Mouse (Mus musculus) heart, postnatal 25 days (tissue): ENCODE results near the gene Htr3b. TPM values are rescaled to one million over a fixed set of nuclear protein-coding genes. Genes with fewer than 3 reads are reported as not detected.

Experiments used
- DNase-seq: peaks from one replicate; pipeline ENCODE4 v3.0.0; 2022; ENCODE audit warnings: low spot score
- intact Hi-C: fragments of 180-260 bp; cut with DNase I; formaldehyde crosslinking; loops from one replicate; pipeline ENCODE4 v1.15.1; 2025
- total RNA-seq, 2 experiments: library from RNA; stranded (reverse); gene quantifications; 2 replicates each; pipeline ENCODE4 v1.2.3; 2021

Htr3b gene
- total RNA-seq, 2 experiments from 2014 or later: not detected

GRCm38 (mm10) chr9:48947565-48947964 is 17.2 kb downstream of the Htr3b start:
- no peak for DNase-seq
- intact Hi-C loops: no loop called here

- intact Hi-C loops: no loop called here
- DNase-seq: no peak
Measured at GRCm38 (mm10) chr9:48942349-48942748, 22.4 kb downstream of the Htr3b start.

- intact Hi-C loops: no loop called here
- no peak for DNase-seq
Measured at GRCm38 (mm10) chr9:48929436-48929835, 35.4 kb downstream of the Htr3b start.

- DNase-seq: no peak
- intact Hi-C loops: no loop called here
Measured at GRCm38 (mm10) chr9:48928781-48929180, 36.0 kb downstream of the Htr3b start.

GRCm38 (mm10) chr9:48916011-48916788 is 48.6 kb downstream of the Htr3b start:
- intact Hi-C loops: no loop called here
- no peak for DNase-seq

GRCm38 (mm10) chr9:48910885-48911537 is 53.8 kb downstream of the Htr3b start, which contains the start of gene Htr3a:
TSS of gene Htr3a (minus strand) at chr9:48911099.
- peak; percentile 7 for DNase-seq
- intact Hi-C loops: no loop called here

- intact Hi-C loops: no loop called here
- no peak for DNase-seq
Measured at GRCm38 (mm10) chr9:48904421-48904820, 60.4 kb downstream of the Htr3b start.

GRCm38 (mm10) chr9:48903766-48904165 is 61.0 kb downstream of the Htr3b start:
- intact Hi-C loops: no loop called here
- DNase-seq: no peak

- intact Hi-C loops: no loop called here
- DNase-seq: no peak
Measured at GRCm38 (mm10) chr9:48898551-48898950, 66.2 kb downstream of the Htr3b start.

- intact Hi-C loops: loop anchor here (2.0 kb wide), 1 partner anchor 77 kb away; no protein-coding TSS in a partner anchor
Measured at GRCm38 (mm10) chr9:48895819-48896536, 68.8 kb downstream of the Htr3b start.

GRCm38 (mm10) chr9:48894755-48895154 is 70.0 kb downstream of the Htr3b start:
- no peak for DNase-seq
- intact Hi-C loops: loop anchor here (1.0 kb wide), 1 partner anchor 248 kb away; no protein-coding TSS in a partner anchor

More at GRCm38 (mm10) chr9:48895819-48896536, 68.8 kb downstream of the Htr3b start:
- DNase-seq: no peak

GRCm38 (mm10) chr9:48893986-48894385 is 70.8 kb downstream of the Htr3b start:
- no peak for DNase-seq
- intact Hi-C loops: loop anchor here (1.0 kb wide), 1 partner anchor 248 kb away; no protein-coding TSS in a partner anchor

GRCm38 (mm10) chr9:48889093-48889492 is 75.7 kb downstream of the Htr3b start:
- intact Hi-C loops: no loop called here
- DNase-seq: no peak

Other genes with a start within 250 kb of the Htr3b start
- gene Zbtb16, start 128.8 kb downstream of the Htr3b start, total RNA-seq: 100 to 1,000 TPM; 132 to 167 TPM
- gene Htr3a, start 53.9 kb downstream of the Htr3b start, total RNA-seq: not detected
- gene Usp28, start 20.4 kb upstream of the Htr3b start, total RNA-seq: 100 to 1,000 TPM; 150 to 157 TPM
- 10 to 100 TPM; 12.1 to 13.3 TPM for gene Zw10, start 90.6 kb upstream of the Htr3b start, total RNA-seq
- gene Tmprss5, start 116.3 kb upstream of the Htr3b start, total RNA-seq: not detected